In the genomic region with DNA sequence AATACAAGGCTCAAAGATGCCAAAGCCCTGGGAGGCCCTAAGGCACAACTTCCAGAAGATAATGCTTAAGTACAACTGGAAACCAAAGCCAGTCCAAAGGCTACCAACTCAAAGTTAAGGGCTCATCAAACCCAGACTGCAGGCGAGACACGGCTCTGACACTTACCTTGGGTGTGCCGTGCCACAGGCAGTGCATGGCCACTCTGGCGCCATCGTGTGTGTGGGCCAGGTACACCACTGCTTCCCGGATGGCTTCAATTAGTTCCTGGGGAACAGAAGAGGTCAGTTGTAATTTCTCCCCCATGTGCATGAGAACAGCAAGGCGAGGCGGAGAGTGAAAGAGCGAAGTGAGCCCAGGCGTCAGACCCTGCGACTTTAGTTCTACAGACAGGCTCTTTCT, we compare ENCODE assay signal across 9 mouse cellular contexts. TPM values are rescaled to one million over a fixed set of nuclear protein-coding genes. Genes with fewer than 3 reads are reported as not detected.
DNase-seq lines count a peak whose midpoint lies in the region; ATAC-seq and TF ChIP-seq lines count a peak whose summit lies in the region.
"Had no signal": no experiment of that assay in that cellular context is flagged by ENCODE, and none has a peak within 500 bp of the region (broad histone marks: within the 10 kb centered on the region; RNA-seq: fewer than 3 reads in every experiment).

No protein-coding gene starts in this region.

- H3K27ac ChIP-seq in liver, adult 2 months (replicated peaks; ENCODE audit: insufficient read depth, low read depth, low read length), result no peak overlapping the region
- H3K27ac ChIP-seq in liver, embryonic 12.5 days, result no peak overlapping the region
- H3K27ac ChIP-seq in embryonic facial prominence, embryonic 14.5 days (replicated peaks; ENCODE audit: low read depth, low read length), result no peak overlapping the region
- no peak overlapping the region for H3K27ac ChIP-seq in intestine, embryonic 15.5 days
- no peak overlapping the region for H3K27ac ChIP-seq in lung, postnatal 0 days (ENCODE audit: low read length)
- H3K27ac ChIP-seq: embryonic facial prominence, embryonic 13.5 days had no signal

- H3K4me2 ChIP-seq in liver, embryonic 12.5 days, result no peak overlapping the region
- no peak overlapping the region for H3K4me2 ChIP-seq in embryonic facial prominence, embryonic 14.5 days (ENCODE audit: low read depth, low read length)
- H3K4me2 ChIP-seq in intestine, embryonic 15.5 days (replicated peaks), result no peak overlapping the region
- H3K4me2 ChIP-seq in lung, postnatal 0 days (replicated peaks; ENCODE audit: low read depth, low read length), result no peak overlapping the region
- H3K4me2 ChIP-seq: embryonic facial prominence, embryonic 13.5 days had no signal

- no peaks in the 10 kb centered on the region for H3K9me3 ChIP-seq in liver, embryonic 12.5 days (replicated peaks)
- H3K9me3 ChIP-seq in embryonic facial prominence, embryonic 14.5 days (ENCODE audit: control insufficient read depth, low read length), result no peaks in the 10 kb centered on the region
- H3K9me3 ChIP-seq in intestine, embryonic 15.5 days, result no peaks in the 10 kb centered on the region
- H3K9me3 ChIP-seq in lung, postnatal 0 days (ENCODE audit: low read length), result no peaks in the 10 kb centered on the region
- H3K9me3 ChIP-seq: embryonic facial prominence, embryonic 13.5 days had no signal

- peak; percentile 92 for TF ChIP-seq CTCF in liver, adult 2 months (IDR thresholded peaks at IDR 0.05; ENCODE audit: low read depth, low read length)
- peak; percentile 86 for TF ChIP-seq CTCF in lung, postnatal 0 days (IDR thresholded peaks at IDR 0.05)

- H3K4me3 ChIP-seq in liver, adult 2 months (ENCODE audit: insufficient read depth, low read depth, low read length), result no peak overlapping the region
- no peak overlapping the region for H3K4me3 ChIP-seq in liver, embryonic 12.5 days
- no peak overlapping the region for H3K4me3 ChIP-seq in embryonic facial prominence, embryonic 14.5 days (ENCODE audit: low read depth, low read length)
- H3K4me3 ChIP-seq in intestine, embryonic 15.5 days (replicated peaks), result no peak overlapping the region
- no peak overlapping the region for H3K4me3 ChIP-seq in lung, postnatal 0 days (ENCODE audit: low read depth, low read length)
- H3K4me3 ChIP-seq: embryonic facial prominence, embryonic 13.5 days had no signal

- 61% methylated on average over 11 of the region's 11 CpGs for WGBS in liver, adult 2 months
- 84% methylated on average over 11 of the region's 11 CpGs for WGBS in liver, embryonic 12.5 days (ENCODE audit: insufficient replicate concordance)
- WGBS in embryonic facial prominence, embryonic 14.5 days, result 49% methylated on average over 11 of the region's 11 CpGs
- 67% methylated on average over 11 of the region's 11 CpGs for WGBS in intestine, embryonic 15.5 days
- 63% methylated on average over 11 of the region's 11 CpGs for WGBS in lung, postnatal 0 days

- peak; percentile 24 for DNase-seq in liver, adult 2 months (ENCODE audit: extremely low read depth, low read depth, low spot score)
- peak; percentile 45 for DNase-seq in adrenal gland, adult 8-10 months
- peak; percentile 46 for DNase-seq in embryonic facial prominence, embryonic 14.5 days (ENCODE audit: low spot score)
- peak; percentile 49 for DNase-seq in lung, postnatal 0 days (ENCODE audit: low spot score)
- peak; percentile 38 to 53 for DNase-seq in right cerebral cortex, adult 2 months (ENCODE audit: low spot score in 2 of 2)

- H3K27me3 ChIP-seq in liver, adult 2 months (ENCODE audit: control insufficient read depth, insufficient read depth, low read length), result no peaks in the 10 kb centered on the region
- H3K27me3 ChIP-seq in liver, embryonic 12.5 days (replicated peaks), result no peaks in the 10 kb centered on the region
- H3K27me3 ChIP-seq in embryonic facial prominence, embryonic 14.5 days (replicated peaks; ENCODE audit: control insufficient read depth, insufficient read depth, low read length), result no peaks in the 10 kb centered on the region
- H3K27me3 ChIP-seq in intestine, embryonic 15.5 days (replicated peaks), result no peaks in the 10 kb centered on the region
- H3K27me3 ChIP-seq in lung, postnatal 0 days (replicated peaks; ENCODE audit: insufficient read depth, low read length), result no peaks in the 10 kb centered on the region
- H3K27me3 ChIP-seq: embryonic facial prominence, embryonic 13.5 days had no signal

- ATAC-seq in liver, embryonic 12.5 days, result no peak
- ATAC-seq in embryonic facial prominence, embryonic 14.5 days (ENCODE audit: low read depth), result 0 out of 2 replicates have a peak, but pooled peaks have one; percentile 68
- 0 out of 2 replicates have a peak, but pooled peaks have one; percentile 31 for ATAC-seq in intestine, embryonic 15.5 days
- peak; percentile 50 for ATAC-seq in lung, postnatal 0 days
- ATAC-seq in monocyte, adult 5-6 weeks (replicated peaks; ENCODE audit: insufficient number of reproducible peaks, low FRiP score, low TSS enrichment, poor library complexity, severe bottlenecking), result no peak

- no peak overlapping the region for H3K9ac ChIP-seq in liver, adult 2 months (ENCODE audit: low read depth, low read length)
- no peak overlapping the region for H3K9ac ChIP-seq in liver, embryonic 12.5 days
- no peak overlapping the region for H3K9ac ChIP-seq in embryonic facial prominence, embryonic 14.5 days (ENCODE audit: low read depth, low read length)
- H3K9ac ChIP-seq in intestine, embryonic 15.5 days, result no peak overlapping the region
- H3K9ac ChIP-seq in lung, postnatal 0 days (replicated peaks; ENCODE audit: low read depth), result no peak overlapping the region
- H3K9ac ChIP-seq: embryonic facial prominence, embryonic 13.5 days had no signal

- no peak for TF ChIP-seq EP300 in lung, postnatal 0 days (IDR thresholded peaks at IDR 0.05)

- no peak for TF ChIP-seq POLR2A in liver, adult 2 months (IDR thresholded peaks at IDR 0.05; ENCODE audit: extremely low read depth, insufficient read depth, low read length)

- no peaks in the 10 kb centered on the region; the same call in 1 of the 2 replicates for H3K79me2 ChIP-seq in liver, adult 2 months (ENCODE audit: control insufficient read depth, insufficient read depth, low read length)

- peaks cover 59% of the 10 kb centered on the region for H3K36me3 ChIP-seq in liver, adult 2 months (ENCODE audit: control insufficient read depth, insufficient read depth, low read length)
- H3K36me3 ChIP-seq in liver, embryonic 12.5 days, result peaks cover 90% of the 10 kb centered on the region
- peaks cover 78% of the 10 kb centered on the region for H3K36me3 ChIP-seq in embryonic facial prominence, embryonic 14.5 days (ENCODE audit: control insufficient read depth, insufficient read depth, low read length)
- H3K36me3 ChIP-seq in intestine, embryonic 15.5 days, result peaks cover 21% of the 10 kb centered on the region
- peaks cover 39% of the 10 kb centered on the region for H3K36me3 ChIP-seq in lung, postnatal 0 days (ENCODE audit: insufficient read depth, low read length)

- peaks cover 5% of the 10 kb centered on the region; the same call in 1 of the 2 replicates for H3K4me1 ChIP-seq in liver, adult 2 months (ENCODE audit: control insufficient read depth, insufficient read depth, low read length)
- no peaks in the 10 kb centered on the region for H3K4me1 ChIP-seq in liver, embryonic 12.5 days
- no peaks in the 10 kb centered on the region for H3K4me1 ChIP-seq in embryonic facial prominence, embryonic 14.5 days (ENCODE audit: control insufficient read depth, insufficient read depth, low read length)
- no peaks in the 10 kb centered on the region for H3K4me1 ChIP-seq in intestine, embryonic 15.5 days (replicated peaks)
- no peaks in the 10 kb centered on the region for H3K4me1 ChIP-seq in lung, postnatal 0 days (ENCODE audit: insufficient read depth, low read depth, low read length)

RNA-seq across cellular contexts. Expression of a gene that starts 13.1 kb away (rescaled TPM):
- 14.3 TPM in 2 replicates for total RNA-seq in liver, adult 2 months (2014; rRNA removed)
- polyA plus RNA-seq in liver, adult 2 months (2012; rRNA removed), result 12.3 and 13.2 TPM in 2 replicates
- polyA plus RNA-seq in liver, embryonic 12.5 days (2016; fragmentation: Nextera tagmentation; extraction: Ambion mirVana), result 74.3 and 83.1 TPM in 2 replicates
- total RNA-seq in adrenal gland, adult 8-10 months (2022), result 100 to 1,000 TPM in 2 of 4 experiments, 10 to 100 TPM in 2; 88.4 to 137 (median 107) TPM
- 63.9 and 72.4 TPM in 2 replicates for polyA plus RNA-seq in embryonic facial prominence, embryonic 14.5 days (2014; fragmentation: Nextera tagmentation; extraction: Ambion mirVana)
- 64.1 and 81.4 TPM in 2 replicates for polyA plus RNA-seq in intestine, embryonic 15.5 days (2015; fragmentation: Nextera tagmentation; extraction: Ambion mirVana)
- polyA plus RNA-seq in lung, postnatal 0 days (2015; fragmentation: Nextera tagmentation; extraction: Ambion mirVana), result 41.1 and 47.9 TPM in 2 replicates
- 68.1 to 85.3 TPM (median 72.9 TPM) in 3 replicates for total RNA-seq in monocyte, adult 5-6 weeks (2017)

Comparison
In these comparisons a context has a peak if more than half of its experiments do, and no peak if none do; other contexts are left out.
1. ATAC-seq: peak in embryonic facial prominence, embryonic 14.5 days (single experiment), intestine, embryonic 15.5 days (single experiment) and lung, postnatal 0 days (single experiment); none in liver, embryonic 12.5 days (single experiment) and monocyte, adult 5-6 weeks (single experiment).
2. Peak in every context shown above with its lines, with median percentiles within 50 percentile points of each other: DNase-seq.